Comparison of ENCODE assay signal across 10 mouse cellular contexts in the genomic region with DNA sequence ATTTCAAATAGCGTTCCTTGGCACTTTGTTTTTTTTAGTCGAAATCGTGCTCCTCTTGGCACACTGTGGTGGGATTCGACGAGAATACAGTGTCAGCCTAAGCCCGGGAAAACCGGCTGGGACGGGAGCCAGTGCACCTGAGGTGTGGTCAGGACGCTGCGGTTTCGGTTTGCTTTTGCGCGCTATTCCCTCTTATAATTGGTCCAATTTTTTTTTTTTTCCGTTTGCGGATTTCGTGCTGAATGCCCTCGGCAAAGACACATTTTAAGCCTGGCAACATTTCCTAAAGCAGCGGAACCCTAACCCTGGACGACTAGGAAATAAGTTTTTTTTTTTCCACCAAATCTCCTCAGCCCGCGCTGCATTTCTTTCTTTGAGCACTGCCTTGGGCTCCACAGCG. TPM values are rescaled to one million over a fixed set of nuclear protein-coding genes. Genes with fewer than 3 reads are reported as not detected.
DNase-seq lines count a peak whose midpoint lies in the region; ATAC-seq and TF ChIP-seq lines count a peak whose summit lies in the region.
"Not testable (repeated sequence)": the region's sequence is repeated elsewhere in the genome, so short reads cannot be mapped to it uniquely, and the experiment has no call there.
"Had no signal": no experiment of that assay in that cellular context is flagged by ENCODE, and none has a peak within 500 bp of the region (broad histone marks: within the 10 kb centered on the region; RNA-seq: fewer than 3 reads in every experiment).

No protein-coding gene starts in this region.

- not testable (repeated sequence) for H3K4me3 ChIP-seq in forebrain, embryonic 12.5 days (replicated peaks); neural tube, embryonic 13.5 days
- peak overlapping the region; percentile 41 for H3K4me3 ChIP-seq in heart, embryonic 15.5 days
- peak overlapping the region; percentile 32 for H3K4me3 ChIP-seq in intestine, postnatal 0 days (ENCODE audit: low read depth, low read length)
- H3K4me3 ChIP-seq in limb, embryonic 12.5 days (replicated peaks): peak overlapping the region; percentile 19; the same call in 1 of the 2 replicates

- H3K27me3 ChIP-seq in forebrain, embryonic 12.5 days; heart, embryonic 15.5 days; intestine, postnatal 0 days (replicated peaks; ENCODE audit: control insufficient read depth, insufficient read depth, low read length); limb, embryonic 12.5 days; neural tube, embryonic 13.5 days: not testable (repeated sequence)

- peak; percentile 2 to 16 for DNase-seq in cerebellum, adult 18-20 months
- peak; percentile 7 for DNase-seq in lung, postnatal 14 days
- DNase-seq in thymus, postnatal 4 days: peak; percentile 9

- not testable (repeated sequence) for H3K9me3 ChIP-seq in forebrain, embryonic 12.5 days; heart, embryonic 15.5 days (replicated peaks); intestine, postnatal 0 days (ENCODE audit: control insufficient read depth); limb, embryonic 12.5 days; neural tube, embryonic 13.5 days

- not testable (repeated sequence) for H3K36me3 ChIP-seq in forebrain, embryonic 12.5 days (replicated peaks); heart, embryonic 15.5 days; intestine, postnatal 0 days (ENCODE audit: control insufficient read depth, insufficient read depth); limb, embryonic 12.5 days; neural tube, embryonic 13.5 days

- H3K9ac ChIP-seq in forebrain, embryonic 12.5 days; heart, embryonic 15.5 days; intestine, postnatal 0 days (ENCODE audit: low read depth, low read length); limb, embryonic 12.5 days (replicated peaks); neural tube, embryonic 13.5 days: not testable (repeated sequence)

- WGBS in forebrain, embryonic 12.5 days: under 1% methylated on average over 22 of the region's 22 CpGs
- WGBS in heart, embryonic 15.5 days: 0% methylated on average over 21 of the region's 22 CpGs
- WGBS in intestine, postnatal 0 days: under 1% methylated on average over 19 of the region's 22 CpGs
- 1% methylated on average over 21 of the region's 22 CpGs for WGBS in limb, embryonic 12.5 days
- under 1% methylated on average over 21 of the region's 22 CpGs for WGBS in neural tube, embryonic 13.5 days

- TF ChIP-seq CTCF in intestine, postnatal 0 days (IDR thresholded peaks at IDR 0.05; ENCODE audit: low read depth): not testable (repeated sequence)

- 0 out of 2 replicates have a peak overlapping the region, but pooled peaks have one; percentile 10 for H3K4me2 ChIP-seq in forebrain, embryonic 12.5 days
- peak overlapping the region; percentile 57 for H3K4me2 ChIP-seq in heart, embryonic 15.5 days
- peak overlapping the region; percentile 51 for H3K4me2 ChIP-seq in intestine, postnatal 0 days (replicated peaks; ENCODE audit: low read depth)
- peak overlapping the region; percentile 28 for H3K4me2 ChIP-seq in limb, embryonic 12.5 days
- not testable (repeated sequence) for H3K4me2 ChIP-seq in neural tube, embryonic 13.5 days

- H3K4me1 ChIP-seq in forebrain, embryonic 12.5 days; heart, embryonic 15.5 days (replicated peaks); intestine, postnatal 0 days (replicated peaks; ENCODE audit: control insufficient read depth, insufficient read depth, low read length); limb, embryonic 12.5 days (replicated peaks); neural tube, embryonic 13.5 days (replicated peaks): not testable (repeated sequence)

- not testable (repeated sequence) for H3K27ac ChIP-seq in forebrain, embryonic 12.5 days; heart, embryonic 15.5 days; intestine, postnatal 0 days (ENCODE audit: low read depth, low read length); limb, embryonic 12.5 days; neural tube, embryonic 13.5 days (replicated peaks)

- ATAC-seq in forebrain, embryonic 12.5 days (ENCODE audit: low FRiP score): peak; percentile 25; the same call in 1 of the 2 replicates
- not testable (repeated sequence) for ATAC-seq in heart, embryonic 15.5 days (replicated peaks; ENCODE audit: insufficient number of reproducible peaks, insufficient read depth, low FRiP score, low read depth); intestine, postnatal 0 days; limb, embryonic 12.5 days (ENCODE audit: insufficient number of reproducible peaks, insufficient read depth, low FRiP score, low TSS enrichment, low read depth)
- ATAC-seq in neural tube, embryonic 13.5 days (ENCODE audit: low read depth): peak; percentile 34; the same call in 1 of the 2 replicates

RNA-seq across cellular contexts. Expression of a gene that starts 15.4 kb away (rescaled TPM):
- not detected in 2 replicates for polyA plus RNA-seq in forebrain, embryonic 12.5 days (2016; fragmentation: Nextera tagmentation; extraction: Ambion mirVana)
- polyA plus RNA-seq in heart, embryonic 15.5 days (2015; fragmentation: Nextera tagmentation; extraction: Ambion mirVana): not detected in 2 replicates
- polyA plus RNA-seq in intestine, postnatal 0 days (2015; fragmentation: Nextera tagmentation; extraction: Ambion mirVana): not detected in 2 replicates
- not detected in 2 replicates for polyA plus RNA-seq in limb, embryonic 12.5 days (2016; fragmentation: Nextera tagmentation; extraction: Ambion mirVana)
- not detected in 2 replicates for polyA plus RNA-seq in neural tube, embryonic 13.5 days (2015; fragmentation: Nextera tagmentation; extraction: Ambion mirVana)
- polyA plus RNA-seq: kidney, embryonic 14.5 days; urinary bladder, adult 2 months had no signal

RNA-seq across cellular contexts. Expression of a gene that starts 36.9 kb away (rescaled TPM):
- not detected in 2 replicates for polyA plus RNA-seq in forebrain, embryonic 12.5 days (2016; fragmentation: Nextera tagmentation; extraction: Ambion mirVana)
- polyA plus RNA-seq in heart, embryonic 15.5 days (2015; fragmentation: Nextera tagmentation; extraction: Ambion mirVana): not detected in 2 replicates
- polyA plus RNA-seq in intestine, postnatal 0 days (2015; fragmentation: Nextera tagmentation; extraction: Ambion mirVana): not detected in 2 replicates
- polyA plus RNA-seq in limb, embryonic 12.5 days (2016; fragmentation: Nextera tagmentation; extraction: Ambion mirVana): not detected in 2 replicates
- polyA plus RNA-seq in neural tube, embryonic 13.5 days (2015; fragmentation: Nextera tagmentation; extraction: Ambion mirVana): not detected in 2 replicates
- polyA plus RNA-seq: kidney, embryonic 14.5 days; urinary bladder, adult 2 months had no signal
